Mouse (Mus musculus) cerebellum, postnatal 10 days (tissue): Measurements from ENCODE around the gene Psen2.

Experiments used
- DNase-seq, 2 experiments: peaks; one replicate each; pipeline ENCODE4 v3.0.0; 2021; ENCODE audit warnings: mixed read lengths in 2 of 2

Gene Psen2

DNA sequence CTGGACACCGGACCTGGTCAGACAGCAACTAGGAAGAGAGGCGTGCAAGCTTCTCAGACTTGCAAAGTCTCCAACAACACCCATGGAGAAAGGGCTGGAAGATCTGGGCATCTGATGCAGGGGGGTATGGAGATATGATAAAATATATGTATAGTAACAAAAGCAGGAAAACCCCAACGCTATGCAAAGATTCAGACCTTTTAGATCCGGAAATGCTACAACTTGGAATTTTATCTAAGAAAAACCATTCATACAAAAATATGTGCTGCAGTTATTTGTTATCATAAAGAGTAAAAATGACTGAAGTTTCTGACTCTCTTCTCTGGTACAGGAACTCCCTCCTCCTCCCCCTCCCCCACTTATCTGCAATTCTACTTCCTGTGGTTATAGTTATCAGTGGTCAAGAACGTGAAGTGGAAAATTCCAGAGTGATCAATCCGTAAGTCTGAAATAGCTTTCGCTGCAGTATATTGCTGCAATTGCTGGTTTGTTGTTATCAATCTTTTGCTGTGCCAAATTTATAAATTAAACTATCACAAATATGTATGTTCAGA lies 14.6 kb downstream of the Psen2 start:
- no peak for DNase-seq

DNA sequence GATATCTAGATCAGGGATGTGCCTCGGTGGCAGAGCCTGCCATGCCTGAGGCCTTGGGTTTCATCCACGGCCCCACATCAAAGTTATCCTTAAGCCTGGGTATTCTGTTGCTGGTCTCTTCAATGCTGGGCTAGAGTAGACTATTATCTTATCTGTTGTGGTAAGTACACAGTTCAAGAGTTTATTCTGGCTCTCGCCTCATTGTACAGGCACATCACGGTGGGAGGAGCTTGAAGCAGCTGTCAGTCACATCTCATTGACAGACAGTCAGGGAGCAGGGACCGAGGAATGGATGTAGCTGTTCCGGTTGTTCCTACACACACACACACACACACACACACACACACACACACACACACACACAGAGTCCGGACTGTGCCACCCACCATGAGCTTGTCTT lies 15.3 kb downstream of the Psen2 start:
- DNase-seq, result no peak

DNA sequence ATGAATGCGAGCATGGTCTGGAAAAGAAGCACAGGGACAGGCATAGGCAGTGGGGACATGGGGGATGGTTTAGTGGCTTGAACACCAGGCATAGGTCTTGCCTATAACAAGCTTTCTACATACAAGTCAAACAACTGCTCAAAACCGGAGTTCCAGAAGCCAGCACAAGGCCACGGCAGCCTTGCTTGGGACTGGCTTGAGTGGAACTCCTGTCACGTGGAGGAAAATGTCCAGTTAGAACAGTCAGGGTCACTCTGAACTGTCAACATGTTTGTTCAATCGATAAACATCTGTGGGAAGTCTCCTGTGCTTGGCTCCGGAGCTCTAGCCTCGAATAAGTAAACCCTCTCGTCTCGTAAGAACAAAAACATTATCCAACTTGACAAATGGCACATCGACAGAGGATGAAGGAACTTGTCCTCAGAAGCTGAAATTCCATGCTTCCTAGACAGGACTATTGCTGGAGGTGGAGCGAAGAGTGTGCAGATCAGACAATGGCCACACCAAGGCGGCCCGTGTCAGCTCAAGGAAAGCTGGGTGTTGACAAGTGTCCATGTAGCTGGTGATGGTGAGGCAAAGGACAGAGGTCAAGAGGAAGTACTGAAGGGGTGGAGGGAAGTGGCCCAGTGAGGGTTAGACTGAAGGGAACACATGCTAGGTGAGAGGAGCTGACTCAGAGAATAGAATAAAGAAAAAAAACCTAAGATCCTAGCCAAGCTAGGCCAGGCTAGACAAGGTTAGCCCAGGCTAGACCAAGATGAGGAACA lies 17.3 kb downstream of the Psen2 start:
- no peak for DNase-seq

DNA sequence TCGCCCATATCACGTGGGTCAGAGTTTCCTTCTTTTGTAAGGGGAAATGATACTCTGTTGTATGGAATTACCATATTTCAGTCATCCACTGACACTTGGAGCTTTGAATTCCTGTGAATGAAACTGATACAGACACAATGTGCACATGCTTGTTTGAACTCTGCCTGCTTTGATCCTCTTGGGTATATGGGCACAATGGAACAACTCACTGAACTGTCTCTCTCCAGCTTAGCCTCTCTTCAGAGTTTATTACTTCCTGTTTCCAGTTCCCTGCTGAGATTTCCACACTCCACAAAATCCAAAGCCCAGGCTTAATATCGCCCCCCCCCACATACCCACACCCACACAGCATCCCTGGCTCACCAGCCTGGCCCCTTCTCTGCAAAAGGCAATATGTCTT lies 31.5 kb downstream of the Psen2 start:
- no peak for DNase-seq

DNA sequence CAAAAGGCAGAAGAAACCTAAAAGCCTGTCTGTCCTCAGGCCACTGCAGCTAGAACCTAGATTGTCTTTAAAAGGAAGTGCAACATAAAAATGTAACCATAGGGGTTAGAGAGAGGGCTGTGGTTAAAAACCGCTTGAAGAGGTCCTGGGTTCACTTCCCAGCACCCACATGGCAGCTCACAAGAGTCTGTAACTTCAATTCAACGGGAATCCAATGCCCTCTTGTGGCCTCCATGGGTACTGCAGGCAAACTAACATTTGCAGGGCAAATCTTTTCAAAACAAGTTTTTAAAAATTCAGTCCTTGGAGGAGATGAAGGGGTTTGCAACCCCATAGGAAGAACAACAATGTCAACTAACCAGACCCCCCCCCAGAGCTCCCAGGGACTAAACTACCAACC lies 32.7 kb downstream of the Psen2 start:
- no peak for DNase-seq

DNA sequence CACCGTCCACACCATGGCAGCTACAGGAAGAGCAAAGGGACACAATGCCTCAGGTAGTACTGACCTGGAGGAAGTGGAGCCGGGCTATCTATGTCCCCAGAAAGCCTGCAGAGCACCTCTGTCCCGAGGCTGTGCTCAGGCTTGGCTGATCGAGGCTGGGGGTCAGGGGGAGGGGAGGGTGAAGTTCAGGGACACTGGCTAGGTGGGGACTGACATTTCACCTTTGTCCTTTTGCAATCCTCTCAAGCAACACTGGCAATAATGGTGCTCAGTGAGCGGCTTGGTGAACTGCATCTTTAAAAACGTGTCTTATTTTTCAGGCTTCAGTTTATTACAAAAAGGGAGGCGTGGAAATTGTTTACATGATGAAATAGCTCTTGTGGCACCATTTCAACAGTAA lies 33.3 kb downstream of the Psen2 start:
- DNase-seq, result no peak

DNA sequence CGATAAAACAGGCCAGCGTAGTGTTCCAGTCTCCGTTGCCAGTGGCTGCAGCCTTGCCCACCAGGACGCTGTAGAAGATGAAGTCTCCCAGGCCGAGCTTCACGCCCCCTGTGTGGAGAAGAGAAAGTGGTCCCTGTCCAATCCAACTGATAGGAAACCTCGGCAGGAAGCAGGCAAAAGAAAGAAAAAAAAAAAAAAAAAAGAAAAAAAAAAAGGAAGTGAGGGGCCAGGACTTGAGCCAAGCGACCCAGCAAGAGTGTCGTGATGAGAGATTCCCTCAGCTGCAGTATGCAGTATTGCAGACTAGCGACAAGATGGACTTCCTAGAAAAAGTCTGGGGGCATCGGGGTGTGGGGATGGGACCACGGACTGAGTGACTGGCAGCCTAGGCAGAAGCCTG lies 34.4 kb downstream of the Psen2 start:
- DNase-seq, result no peak

DNA sequence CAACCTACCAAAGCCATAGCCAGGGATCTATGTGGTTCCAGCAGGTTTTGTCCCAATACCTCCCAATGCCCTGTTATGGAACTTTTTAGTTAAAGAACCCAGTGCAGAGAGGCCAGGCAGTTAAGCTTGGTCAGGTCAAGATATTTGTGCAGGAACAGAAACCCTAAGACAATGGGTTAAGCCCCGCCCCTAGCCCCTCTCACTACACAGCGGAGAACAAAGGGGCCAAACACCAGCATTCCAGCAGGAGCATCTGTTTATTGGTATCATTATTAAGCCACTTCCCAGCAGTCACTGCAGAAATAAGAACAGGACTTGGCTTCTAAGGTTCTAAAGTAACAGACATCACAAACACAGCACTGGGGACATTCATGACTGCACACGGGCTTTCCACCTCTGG lies 36.5 kb downstream of the Psen2 start:
- no peak for DNase-seq

DNA sequence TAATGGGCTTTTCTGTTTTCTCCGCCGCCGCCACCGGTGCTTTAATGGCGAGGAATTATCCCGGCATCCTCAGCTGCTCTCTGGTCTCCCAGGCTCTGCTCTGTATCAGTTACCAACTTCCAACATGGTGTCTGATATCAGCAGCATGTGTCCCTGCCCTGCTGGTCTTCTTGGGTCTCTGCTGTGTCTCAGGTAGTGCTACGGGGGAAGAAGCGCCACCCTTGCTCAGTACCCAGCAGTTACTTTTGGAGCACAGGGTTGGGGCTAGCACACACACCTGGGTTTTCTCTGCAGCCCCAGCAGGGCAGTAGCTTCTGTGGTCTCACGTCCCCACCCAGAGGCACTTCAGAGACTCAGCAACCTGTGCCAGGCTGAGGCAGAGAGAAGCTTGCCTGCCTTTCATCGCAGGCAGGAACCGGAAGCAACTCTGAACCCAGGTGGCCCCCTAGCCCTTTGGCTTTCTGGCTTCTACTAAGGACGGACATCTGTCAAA lies 37.0 kb downstream of the Psen2 start:
- DNase-seq, result peak; percentile 44

DNA sequence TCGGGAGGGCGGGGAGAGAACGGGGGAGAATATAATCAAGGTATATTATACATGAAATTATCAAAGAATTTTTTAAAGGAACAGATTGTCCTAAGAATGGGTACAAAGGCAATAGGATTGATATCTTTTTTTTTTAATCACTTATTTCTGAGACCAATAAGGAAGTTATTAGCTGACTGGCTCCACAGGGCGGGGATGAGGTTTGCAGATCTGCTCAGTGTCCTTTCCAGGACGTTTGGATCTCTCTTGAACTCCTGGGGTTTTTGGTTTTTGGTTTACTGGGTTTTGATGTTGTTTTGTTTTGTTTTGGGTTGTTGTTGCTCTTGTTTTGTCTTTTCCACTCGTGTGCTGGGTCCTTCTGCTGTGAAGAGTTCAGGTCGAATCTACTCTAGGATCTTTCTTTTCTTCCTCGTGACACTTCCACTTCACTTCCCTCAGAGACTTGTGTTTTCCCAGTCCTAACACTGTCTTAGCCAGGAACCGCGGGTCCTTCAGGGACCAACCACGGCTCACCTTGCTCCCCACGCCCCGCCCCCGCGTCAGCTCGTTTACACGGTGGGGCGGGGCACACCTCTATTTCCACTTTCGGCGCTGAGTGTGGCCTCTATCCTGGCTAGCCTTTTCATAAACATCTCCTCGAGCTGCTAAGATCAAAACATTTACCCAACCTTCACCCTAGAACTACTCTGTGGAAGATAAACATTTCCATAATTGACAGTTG lies 37.6 kb downstream of the Psen2 start:
- DNase-seq, result peak; percentile 85

DNA sequence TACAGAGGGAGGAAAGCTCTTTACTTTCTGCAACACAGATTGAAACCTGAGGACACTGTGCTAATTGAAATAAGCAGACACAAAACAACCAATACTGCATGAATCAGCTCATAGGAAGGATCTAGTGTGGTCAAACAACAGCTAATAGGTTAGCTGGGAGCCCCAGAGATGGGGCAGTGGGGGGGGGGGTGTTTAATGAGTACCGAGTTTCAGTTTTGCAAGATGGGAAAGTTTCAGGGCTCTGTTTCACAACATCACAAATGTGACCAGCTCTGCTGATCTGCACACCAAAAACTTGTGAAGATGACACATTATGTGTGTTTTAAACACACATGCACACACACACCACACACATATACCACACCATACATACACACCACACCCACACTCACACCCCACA lies 41.2 kb downstream of the Psen2 start:
- no peak for DNase-seq

DNA sequence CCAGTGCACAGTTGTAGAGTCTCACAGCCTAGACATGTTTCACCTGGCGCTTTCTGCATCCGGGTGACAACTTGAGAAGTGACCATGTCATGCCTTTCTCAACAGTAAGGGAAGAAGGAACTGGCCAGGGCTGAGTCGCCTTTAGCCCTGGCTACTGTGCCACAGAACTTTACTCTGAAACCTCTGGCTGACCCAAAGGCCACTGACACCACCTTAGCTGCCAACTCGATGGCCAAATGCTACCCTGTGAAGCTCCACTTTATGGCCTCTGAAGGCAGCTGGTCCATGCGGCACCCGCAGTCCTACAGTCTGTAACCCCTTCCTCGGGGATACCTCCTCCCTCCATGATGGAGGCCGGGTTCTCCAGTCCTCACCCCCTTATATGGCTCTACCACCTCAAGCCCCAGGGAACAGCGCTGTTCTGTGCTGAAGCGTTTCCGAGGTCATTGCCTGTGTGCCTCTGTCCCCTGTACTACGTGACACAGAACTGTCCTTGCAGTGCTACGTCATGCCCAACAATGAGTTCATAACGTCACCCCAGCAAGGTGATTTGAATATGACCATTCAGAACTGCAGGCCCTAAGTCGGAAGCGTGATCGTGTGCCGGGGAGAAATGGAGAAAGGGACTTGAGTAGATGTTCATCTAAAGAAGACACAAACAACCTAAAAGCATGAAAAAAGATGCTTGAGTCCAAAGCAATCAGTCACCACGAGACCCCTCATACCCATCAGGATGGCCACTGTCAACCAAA lies 42.3 kb downstream of the Psen2 start:
- DNase-seq, result no peak

DNA sequence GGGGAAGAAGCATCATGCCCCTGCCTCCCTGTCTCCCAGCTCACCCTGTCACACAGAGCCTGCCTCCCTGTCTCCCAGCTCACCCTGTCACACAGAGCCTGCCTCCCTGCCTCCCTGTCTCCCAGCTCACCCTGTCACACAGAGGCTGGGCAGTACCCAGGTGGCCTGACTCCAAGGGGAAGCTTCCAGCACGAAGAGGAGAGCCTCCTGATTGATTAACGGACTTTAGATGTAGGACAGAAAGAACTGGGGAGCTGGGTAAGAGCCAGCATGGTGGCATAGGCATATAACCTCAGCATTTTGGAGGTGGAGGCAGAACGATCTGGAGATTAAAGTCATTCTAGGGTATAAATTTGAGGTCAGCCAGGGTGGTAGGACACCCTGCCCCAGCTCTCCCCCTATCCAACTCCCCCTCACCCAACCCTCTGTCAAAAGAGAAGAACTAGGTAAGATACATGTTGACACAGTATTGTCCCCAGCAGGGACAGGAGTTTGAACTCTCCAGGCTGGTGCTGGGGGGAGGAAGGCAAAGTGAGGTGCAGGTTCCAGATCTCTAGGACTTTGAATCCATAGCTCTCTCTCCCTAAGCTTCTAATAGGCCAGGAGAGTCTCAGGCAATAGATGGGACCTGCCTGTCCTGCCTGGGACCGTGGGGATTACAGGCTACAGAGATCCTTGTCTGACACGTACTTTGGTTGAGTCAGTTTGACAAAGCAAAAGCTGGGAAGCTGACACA lies 46.5 kb downstream of the Psen2 start:
- DNase-seq, result no peak

DNA sequence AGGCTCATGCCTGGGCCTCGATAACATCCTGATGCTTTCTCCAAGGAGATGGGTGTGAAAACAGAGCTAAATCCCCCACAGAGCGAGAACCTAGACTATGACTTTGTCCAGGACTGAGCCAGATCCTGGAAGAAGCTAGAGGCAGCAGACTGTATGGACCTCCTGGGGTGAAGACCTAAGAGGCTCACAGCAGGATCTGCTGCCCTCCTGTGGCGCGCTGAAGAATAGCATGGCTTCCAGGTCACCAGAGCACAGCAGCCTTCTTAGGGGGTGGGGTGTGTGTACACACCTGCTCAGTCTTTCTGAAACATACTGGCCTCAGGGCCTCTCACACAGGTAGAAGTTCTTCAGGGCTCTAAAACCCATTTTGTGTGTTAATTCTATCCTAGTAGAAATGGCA lies 48.2 kb downstream of the Psen2 start:
- peak; percentile 77 to 80 for DNase-seq

DNA sequence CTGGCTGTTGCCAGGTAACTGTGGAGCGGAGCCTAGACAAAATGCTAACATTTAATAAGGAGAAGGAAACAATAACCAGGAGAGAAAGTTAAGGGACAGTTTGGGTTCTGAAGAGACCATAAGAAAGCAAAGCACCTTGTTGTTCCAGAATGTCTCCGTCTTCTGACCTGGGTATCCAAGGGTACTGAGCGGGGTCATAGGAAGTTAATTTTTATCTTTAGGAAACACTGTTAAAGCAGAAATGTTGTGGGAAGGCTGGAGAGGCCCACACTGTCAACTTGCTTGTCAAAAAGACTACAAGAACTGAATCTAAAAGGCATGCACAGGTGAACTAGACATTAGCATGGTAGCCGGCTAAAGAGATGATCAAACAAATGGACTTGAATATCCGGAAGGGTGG lies 50.3 kb downstream of the Psen2 start:
- no peak for DNase-seq

DNA sequence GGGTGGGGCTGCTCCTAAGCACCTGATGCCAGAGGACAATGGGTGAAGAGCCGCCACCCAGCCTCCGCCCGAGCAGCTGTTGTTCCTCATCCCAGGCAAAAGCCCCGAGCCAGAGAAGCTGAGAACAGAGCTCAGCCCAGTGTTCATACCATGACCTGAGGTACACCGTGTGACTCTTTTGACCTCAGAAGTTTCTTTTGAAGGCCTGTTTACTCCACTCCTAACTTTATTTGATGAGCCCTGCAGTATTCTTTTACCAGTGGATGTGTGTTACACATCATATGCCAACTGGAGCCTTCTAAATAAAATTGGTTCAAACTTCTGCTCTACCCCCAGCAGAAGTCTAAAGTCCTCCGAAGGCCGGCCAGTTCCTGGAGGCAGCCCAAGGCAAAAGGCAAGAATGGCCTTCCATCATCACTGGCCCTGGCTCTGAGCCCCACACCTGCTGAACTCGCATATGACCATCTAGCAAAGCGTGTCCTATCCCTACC lies 52.4 kb downstream of the Psen2 start:
- DNase-seq, result peak; percentile 47 to 70

DNA sequence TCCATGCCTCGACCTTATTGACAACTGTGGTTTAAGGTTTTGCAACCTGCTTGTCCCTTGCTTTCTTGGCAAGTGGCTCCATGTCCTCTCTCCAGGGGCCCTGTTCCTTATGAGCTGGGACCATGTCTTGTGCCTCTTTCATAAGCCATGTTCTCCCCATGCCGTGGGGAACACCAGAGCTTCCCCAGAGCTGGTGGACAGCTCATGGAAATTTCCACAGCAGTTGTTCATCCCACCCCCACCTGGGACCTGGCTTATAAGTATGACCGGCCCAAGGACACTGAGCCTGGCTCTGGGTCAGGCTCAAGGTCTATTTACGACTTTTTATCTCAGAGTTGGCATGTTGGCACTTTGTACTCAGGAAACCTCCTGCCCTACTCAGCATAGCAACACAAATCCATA lies 53.2 kb downstream of the Psen2 start:
- DNase-seq, result no peak

DNA sequence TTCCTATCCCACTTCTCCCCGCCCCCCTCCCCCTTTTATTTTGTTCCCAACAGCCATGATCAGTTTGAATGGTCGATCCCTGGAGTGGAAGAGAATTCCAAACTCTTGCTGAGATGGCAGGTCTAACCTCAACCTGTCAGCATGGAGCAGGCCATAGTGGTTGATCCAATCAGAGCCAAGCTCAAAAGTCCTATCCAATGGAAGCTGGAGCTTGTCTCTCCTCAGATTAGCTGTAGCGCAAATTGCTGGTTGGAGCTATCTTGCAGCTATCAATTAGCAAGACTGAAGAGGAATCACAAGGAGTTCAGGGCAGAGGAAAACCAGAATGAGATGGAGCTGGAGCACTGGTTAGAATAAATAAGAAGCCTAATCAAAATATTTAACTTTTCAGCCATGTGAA lies 54.9 kb downstream of the Psen2 start:
- no peak for DNase-seq

DNA sequence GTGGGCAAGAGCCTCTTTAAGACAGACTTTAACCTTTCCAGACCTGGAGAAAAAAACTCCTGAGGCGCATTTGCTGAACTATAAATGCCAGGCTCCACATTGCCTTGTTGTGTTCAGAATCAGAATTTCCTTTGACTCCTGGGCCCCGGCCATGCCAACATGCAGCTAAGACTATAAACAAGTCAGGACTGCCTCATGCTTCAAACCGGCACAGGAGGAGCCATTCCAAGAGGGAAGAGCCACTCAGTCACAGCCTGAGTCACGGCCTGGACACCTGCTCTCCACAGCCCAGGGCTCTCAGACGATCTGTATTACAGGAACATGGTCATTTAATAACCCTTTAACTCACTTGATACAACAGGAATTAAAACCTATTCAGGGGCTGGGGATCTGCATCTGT lies 62.5 kb downstream of the Psen2 start:
- DNase-seq, result no peak

DNA sequence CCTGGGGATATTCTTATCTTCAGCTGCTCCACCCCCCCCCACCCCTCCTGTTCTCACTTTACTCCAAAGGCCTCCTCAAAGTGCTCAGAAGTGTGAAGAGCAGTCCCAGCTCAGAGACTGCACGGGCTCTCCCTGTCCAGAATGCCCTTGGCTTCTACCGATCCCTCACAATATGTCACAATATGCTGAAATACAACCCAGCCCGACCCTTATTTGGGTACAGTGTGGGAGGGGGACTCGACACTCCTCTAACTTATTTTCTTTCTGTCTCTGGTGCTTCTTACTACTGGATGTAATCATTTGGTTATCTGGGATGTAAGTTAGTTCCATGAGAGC lies 63.6 kb downstream of the Psen2 start:
- no peak for DNase-seq

DNA sequence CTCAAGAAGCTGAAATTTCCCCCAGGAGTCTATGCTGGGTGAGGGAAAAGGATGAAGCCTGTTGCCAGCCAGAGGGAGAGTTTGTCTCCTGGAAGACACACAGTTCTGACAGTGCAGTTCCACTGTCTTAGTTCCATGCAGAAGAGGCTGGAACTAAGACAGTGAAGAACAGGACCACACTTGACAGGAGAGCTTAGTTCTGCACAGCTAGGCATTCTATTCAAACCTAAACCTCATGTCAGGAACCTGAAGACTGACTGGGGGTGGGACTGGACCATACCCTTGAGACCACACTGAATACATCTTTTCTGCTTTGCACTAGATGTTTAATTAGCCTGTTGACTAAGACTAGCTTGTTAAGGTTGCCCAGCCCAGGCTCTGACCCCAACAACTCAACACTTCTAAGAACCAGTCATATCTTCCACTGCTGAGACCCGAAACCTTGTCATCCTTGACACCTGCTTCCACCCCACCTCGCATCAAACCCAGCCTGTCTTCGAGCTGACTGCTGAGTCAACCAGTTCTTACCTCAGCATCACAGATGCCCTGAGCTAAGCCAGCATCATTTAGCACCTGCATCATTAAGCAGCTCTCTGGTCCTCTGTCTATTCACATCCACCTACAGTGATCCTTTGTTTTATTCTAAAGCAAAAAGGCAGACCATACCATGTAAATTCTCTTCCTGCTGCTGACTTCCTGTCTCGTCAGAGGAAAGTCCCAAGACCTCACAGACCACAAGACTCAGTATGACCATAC lies 64.1 kb downstream of the Psen2 start, which contains the start of gene Coq8a:
Gene Coq8a (minus strand): TSS at position 644 of the 756 bp plus-strand sequence.
- no peak for DNase-seq

DNA sequence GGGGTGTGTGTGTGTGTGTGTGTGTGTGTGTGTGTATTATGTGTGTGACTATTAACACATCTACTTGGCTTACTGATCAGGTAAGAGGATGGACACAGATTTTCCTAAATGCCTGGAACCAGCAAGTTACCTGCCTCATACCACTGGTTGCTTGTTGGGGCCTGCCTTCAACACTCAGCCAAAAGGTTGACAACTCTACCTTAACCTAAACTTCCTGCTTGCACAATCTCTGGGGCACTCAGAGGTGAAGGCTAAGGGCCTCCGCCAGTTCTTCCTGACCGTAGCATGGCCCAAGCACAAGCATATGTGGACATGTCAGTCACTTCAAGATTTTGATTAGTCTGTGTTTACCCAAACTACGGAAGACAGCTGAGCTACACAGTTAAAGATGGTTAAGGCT lies 65.3 kb downstream of the Psen2 start:
- DNase-seq, result no peak
